Mouse (Mus musculus): ENCODE data around the gene Ddt. TPM values are rescaled to one million over a fixed set of nuclear protein-coding genes. Genes with fewer than 3 reads are reported as not detected.

Ddt gene
- polyA plus RNA-seq, 1 experiment from 2014 or later, result 37.5 TPM

- H3K9ac ChIP-seq (ENCODE audit: low read length), result no peak overlapping the region
- peaks cover 98% of the 10 kb centered on the region for H3K36me3 ChIP-seq (ENCODE audit: control insufficient read depth, insufficient read depth, low read length)
- ATAC-seq (ENCODE audit: insufficient number of reproducible peaks, insufficient read depth, low FRiP score, low read depth), result no peak
- no peak overlapping the region for H3K4me3 ChIP-seq (ENCODE audit: control insufficient read depth in 1 of 2, insufficient read depth in 1 of 2, low read depth in 1 of 2, low read length in 2 of 2)
- H3K9me3 ChIP-seq (ENCODE audit: control insufficient read depth, low read length), result no peaks in the 10 kb centered on the region
- H3K4me1 ChIP-seq (ENCODE audit: control insufficient read depth in 2 of 2, insufficient read depth in 2 of 2, low read length in 2 of 2), result no peaks in the 10 kb centered on the region
- no peak overlapping the region for H3K4me2 ChIP-seq (ENCODE audit: low read length)
- no peak overlapping the region for H3K27ac ChIP-seq (replicated peaks in 1 of 2; ENCODE audit: control insufficient read depth in 1 of 2, insufficient read depth in 1 of 2, low read depth in 2 of 2, low read length in 2 of 2)
- 90% methylated on average over 12 of the region's 12 CpGs for WGBS
- H3K27me3 ChIP-seq (ENCODE audit: control insufficient read depth, insufficient read depth, low read length), result no peaks in the 10 kb centered on the region
Observed at GRCm38 (mm10) chr10:75743369-75743768, 29.8 kb downstream of the Ddt start.

- no peak overlapping the region for H3K9ac ChIP-seq (ENCODE audit: low read length)
- no peaks in the 10 kb centered on the region for H3K9me3 ChIP-seq (ENCODE audit: control insufficient read depth, low read length)
- no peak overlapping the region for H3K4me2 ChIP-seq (ENCODE audit: low read length)
- H3K27me3 ChIP-seq (ENCODE audit: control insufficient read depth, insufficient read depth, low read length), result no peaks in the 10 kb centered on the region
- no peaks in the 10 kb centered on the region for H3K4me1 ChIP-seq (ENCODE audit: control insufficient read depth in 2 of 2, insufficient read depth in 2 of 2, low read length in 2 of 2)
- ATAC-seq (ENCODE audit: insufficient number of reproducible peaks, insufficient read depth, low FRiP score, low read depth), result no peak
- no peak overlapping the region for H3K27ac ChIP-seq (replicated peaks in 1 of 2; ENCODE audit: control insufficient read depth in 1 of 2, insufficient read depth in 1 of 2, low read depth in 2 of 2, low read length in 2 of 2)
- 95% methylated on average over 3 of the region's 3 CpGs for WGBS
- H3K4me3 ChIP-seq (ENCODE audit: control insufficient read depth in 1 of 2, insufficient read depth in 1 of 2, low read depth in 1 of 2, low read length in 2 of 2), result no peak overlapping the region
- peaks cover 96% of the 10 kb centered on the region for H3K36me3 ChIP-seq (ENCODE audit: control insufficient read depth, insufficient read depth, low read length)
Observed at GRCm38 (mm10) chr10:75740866-75741265, 32.3 kb downstream of the Ddt start.

GRCm38 (mm10) chr10:75725449-75725848 is 47.8 kb downstream of the Ddt start:
- no peak overlapping the region for H3K27ac ChIP-seq (replicated peaks in 1 of 2; ENCODE audit: control insufficient read depth in 1 of 2, insufficient read depth in 1 of 2, low read depth in 2 of 2, low read length in 2 of 2)
- ATAC-seq (ENCODE audit: insufficient number of reproducible peaks, insufficient read depth, low FRiP score, low read depth), result no peak
- no peak overlapping the region for H3K4me3 ChIP-seq (ENCODE audit: control insufficient read depth in 1 of 2, insufficient read depth in 1 of 2, low read depth in 1 of 2, low read length in 2 of 2)
- no peaks in the 10 kb centered on the region for H3K4me1 ChIP-seq (ENCODE audit: control insufficient read depth in 2 of 2, insufficient read depth in 2 of 2, low read length in 2 of 2)
- peaks cover 95% of the 10 kb centered on the region for H3K36me3 ChIP-seq (ENCODE audit: control insufficient read depth, insufficient read depth, low read length)
- WGBS, result 91% methylated on average over 7 of the region's 7 CpGs
- no peaks in the 10 kb centered on the region for H3K27me3 ChIP-seq (ENCODE audit: control insufficient read depth, insufficient read depth, low read length)
- no peaks in the 10 kb centered on the region for H3K9me3 ChIP-seq (ENCODE audit: control insufficient read depth, low read length)
- no peak overlapping the region for H3K4me2 ChIP-seq (ENCODE audit: low read length)
- no peak overlapping the region for H3K9ac ChIP-seq (ENCODE audit: low read length)

Other genes with a start within 250 kb of the Ddt start
- 1.1 and 2.7 TPM in 2 replicates for gene Lrrc75b, start 213.1 kb downstream of the Ddt start, polyA plus RNA-seq (2014; fragmentation: Nextera tagmentation; extraction: Ambion mirVana)
- 0.69 and 1.4 TPM in 2 replicates for gene Ggt1, start 211.8 kb downstream of the Ddt start, polyA plus RNA-seq (2014; fragmentation: Nextera tagmentation; extraction: Ambion mirVana)
- 7.6 and 8.1 TPM in 2 replicates for gene Ggt5, start 184.1 kb downstream of the Ddt start, polyA plus RNA-seq (2014; fragmentation: Nextera tagmentation; extraction: Ambion mirVana)
- 11.7 and 13.3 TPM in 2 replicates for gene Susd2, start 129.4 kb downstream of the Ddt start, polyA plus RNA-seq (2014; fragmentation: Nextera tagmentation; extraction: Ambion mirVana)
- 27.0 and 30.8 TPM in 2 replicates for gene Cabin1, start 9.1 kb downstream of the Ddt start, polyA plus RNA-seq (2014; fragmentation: Nextera tagmentation; extraction: Ambion mirVana)
- gene Gm20441, start 7.5 kb upstream of the Ddt start, polyA plus RNA-seq (2014; fragmentation: Nextera tagmentation; extraction: Ambion mirVana), result not detected in 2 replicates
- 3.2 and 5.0 TPM in 2 replicates for gene Gstt3, start 8.0 kb upstream of the Ddt start, polyA plus RNA-seq (2014; fragmentation: Nextera tagmentation; extraction: Ambion mirVana)
- 8.6 and 13.5 TPM in 2 replicates for gene Gstt1, start 25.2 kb upstream of the Ddt start, polyA plus RNA-seq (2014; fragmentation: Nextera tagmentation; extraction: Ambion mirVana)
- gene Gstt4, start 49.1 kb upstream of the Ddt start, polyA plus RNA-seq (2014; fragmentation: Nextera tagmentation; extraction: Ambion mirVana), result not detected in 2 replicates
- 12.6 and 13.5 TPM in 2 replicates for gene Gstt2, start 64.0 kb upstream of the Ddt start, polyA plus RNA-seq (2014; fragmentation: Nextera tagmentation; extraction: Ambion mirVana)
- gene Mif, start 86.8 kb upstream of the Ddt start, polyA plus RNA-seq (2014; fragmentation: Nextera tagmentation; extraction: Ambion mirVana), result 2,486 and 2,703 TPM in 2 replicates
- gene Derl3, start 120.0 kb upstream of the Ddt start, polyA plus RNA-seq (2014; fragmentation: Nextera tagmentation; extraction: Ambion mirVana), result 1.1 and 1.7 TPM in 2 replicates
- gene Smarcb1, start 148.2 kb upstream of the Ddt start, polyA plus RNA-seq (2014; fragmentation: Nextera tagmentation; extraction: Ambion mirVana), result 99.1 and 103 TPM in 2 replicates
- gene Chchd10, start 159.7 kb upstream of the Ddt start, polyA plus RNA-seq (2014; fragmentation: Nextera tagmentation; extraction: Ambion mirVana), result 647 and 682 TPM in 2 replicates
- gene Mmp11, start 163.1 kb upstream of the Ddt start, polyA plus RNA-seq (2014; fragmentation: Nextera tagmentation; extraction: Ambion mirVana), result 23.4 and 25.1 TPM in 2 replicates
- 0.28 and 0.57 TPM in 2 replicates for gene Gm867, start 167.3 kb upstream of the Ddt start, polyA plus RNA-seq (2014; fragmentation: Nextera tagmentation; extraction: Ambion mirVana)
- 0.46 and 0.58 TPM in 2 replicates for gene Vpreb3, start 169.6 kb upstream of the Ddt start, polyA plus RNA-seq (2014; fragmentation: Nextera tagmentation; extraction: Ambion mirVana)
- not detected in 2 replicates for gene Gm5134, start 181.1 kb upstream of the Ddt start, polyA plus RNA-seq (2014; fragmentation: Nextera tagmentation; extraction: Ambion mirVana)